Mouse (Mus musculus): ENCODE results near the gene Strbp. TPM values are rescaled to one million over a fixed set of nuclear protein-coding genes. Genes with fewer than 3 reads are reported as not detected.

The Strbp gene
- total RNA-seq, 1 experiment, result 37.3 TPM

- in situ Hi-C loops (cut with MboI; ENCODE audit: low sequenced_read_pairs in 2 of 2, unreplicated experiment in 2 of 2), result no loop called here
These were observed 125.5 kb downstream of the Strbp start for GRCm38 (mm10) chr2:37578185-37578584.

DNA sequence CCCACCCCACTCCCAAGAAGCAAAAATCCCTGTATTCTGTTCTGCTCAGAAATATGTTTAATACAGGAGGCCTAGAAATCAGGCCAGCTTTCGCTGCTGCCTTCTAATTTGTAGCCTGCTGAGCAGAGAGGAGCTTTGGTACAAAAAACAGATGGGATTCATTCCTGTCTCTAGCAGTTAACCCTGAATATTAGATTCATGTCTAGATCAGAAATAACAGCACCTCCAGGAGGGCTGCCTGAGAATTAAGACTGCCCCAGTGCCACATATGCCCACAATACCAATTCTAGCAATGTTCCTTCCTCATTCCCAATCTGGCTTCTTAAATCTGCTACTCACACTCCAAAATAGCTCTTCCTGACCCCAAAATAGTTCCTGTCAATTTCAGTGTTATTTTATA, 127.0 kb downstream of the Strbp start:
- Histone ChIP-seq H3K4me3 (ENCODE audit: insufficient read depth in 1 of 2, low read depth in 1 of 2, low read length in 2 of 2, poor library complexity in 1 of 2, severe bottlenecking in 1 of 2) (no peak overlapping the region), H3K4me1 (ENCODE audit: control insufficient read depth in 2 of 2, insufficient read depth in 2 of 2, low read length in 2 of 2, poor library complexity in 1 of 2) (no peaks in the 10 kb centered on the region), H3K9ac (ENCODE audit: insufficient read depth, low read depth, low read length, poor library complexity, severe bottlenecking) (no peak overlapping the region), H3K36me3 (ENCODE audit: control insufficient read depth, insufficient read depth, low read length, poor library complexity, severe bottlenecking) (no peaks in the 10 kb centered on the region), H3K27ac (ENCODE audit: insufficient read depth, low read depth, low read length, poor library complexity, severe bottlenecking) (no peak overlapping the region), H3K9me3 (ENCODE audit: control insufficient read depth, insufficient read depth, low read depth, low read length) (no peaks in the 10 kb centered on the region)
- no peak for TF ChIP-seq MAFK (IDR thresholded peaks at IDR 0.05; ENCODE audit: insufficient read depth, low read depth, low read length)
- TF ChIP-seq CHD2 (IDR thresholded peaks at IDR 0.05; ENCODE audit: low read depth, low read length), result no peak
- TF ChIP-seq ZC3H11A (IDR thresholded peaks at IDR 0.05; ENCODE audit: borderline replicate concordance, low read depth, low read length), result no peak
- no peak for TF ChIP-seq ZNF384 (IDR thresholded peaks at IDR 0.05; ENCODE audit: low read depth, low read length)
- TF ChIP-seq HCFC1 (IDR thresholded peaks at IDR 0.05; ENCODE audit: borderline replicate concordance, insufficient read depth, low read length), result no peak
- in situ Hi-C loops (cut with MboI; ENCODE audit: low sequenced_read_pairs in 2 of 2, unreplicated experiment in 2 of 2), result no loop called here
- DNase-seq (ENCODE audit: low read depth, low spot score), result no peak

More at GRCm38 (mm10) chr2:37578185-37578584, 125.5 kb downstream of the Strbp start:
- Histone ChIP-seq H3K4me3 (ENCODE audit: insufficient read depth in 1 of 2, low read depth in 1 of 2, low read length in 2 of 2, poor library complexity in 1 of 2, severe bottlenecking in 1 of 2) (no peak overlapping the region), H3K36me3 (ENCODE audit: control insufficient read depth, insufficient read depth, low read length, poor library complexity, severe bottlenecking) (no peaks in the 10 kb centered on the region), H3K9ac (ENCODE audit: insufficient read depth, low read depth, low read length, poor library complexity, severe bottlenecking) (no peak overlapping the region), H3K27ac (ENCODE audit: insufficient read depth, low read depth, low read length, poor library complexity, severe bottlenecking) (no peak overlapping the region), H3K9me3 (ENCODE audit: control insufficient read depth, insufficient read depth, low read depth, low read length) (no peaks in the 10 kb centered on the region), H3K4me1 (ENCODE audit: control insufficient read depth in 2 of 2, insufficient read depth in 2 of 2, low read length in 2 of 2, poor library complexity in 1 of 2) (no peaks in the 10 kb centered on the region)
- TF ChIP-seq MAFK (IDR thresholded peaks at IDR 0.05; ENCODE audit: insufficient read depth, low read depth, low read length) (0 out of 2 replicates have a peak, but pooled peaks have one; percentile 22), ZNF384 (IDR thresholded peaks at IDR 0.05; ENCODE audit: low read depth, low read length) (no peak)
- DNase-seq (ENCODE audit: low read depth, low spot score), result no peak

GRCm38 (mm10) chr2:37572141-37572540, 131.5 kb downstream of the Strbp start:
- Histone ChIP-seq H3K4me3 (ENCODE audit: insufficient read depth in 1 of 2, low read depth in 1 of 2, low read length in 2 of 2, poor library complexity in 1 of 2, severe bottlenecking in 1 of 2) (no peak overlapping the region), H3K9ac (ENCODE audit: insufficient read depth, low read depth, low read length, poor library complexity, severe bottlenecking) (no peak overlapping the region), H3K9me3 (ENCODE audit: control insufficient read depth, insufficient read depth, low read depth, low read length) (no peaks in the 10 kb centered on the region), H3K27ac (ENCODE audit: insufficient read depth, low read depth, low read length, poor library complexity, severe bottlenecking) (no peak overlapping the region), H3K4me1 (ENCODE audit: control insufficient read depth in 2 of 2, insufficient read depth in 2 of 2, low read length in 2 of 2, poor library complexity in 1 of 2) (no peaks in the 10 kb centered on the region), H3K36me3 (ENCODE audit: control insufficient read depth, insufficient read depth, low read length, poor library complexity, severe bottlenecking) (peaks cover 2% of the 10 kb centered on the region)
- in situ Hi-C loops (cut with MboI; ENCODE audit: low sequenced_read_pairs in 2 of 2, unreplicated experiment in 2 of 2), result no loop called here
- TF ChIP-seq ZNF384 (IDR thresholded peaks at IDR 0.05; ENCODE audit: low read depth, low read length), result no peak
- no peak for TF ChIP-seq ZC3H11A (IDR thresholded peaks at IDR 0.05; ENCODE audit: borderline replicate concordance, low read depth, low read length)
- TF ChIP-seq HCFC1 (IDR thresholded peaks at IDR 0.05; ENCODE audit: borderline replicate concordance, insufficient read depth, low read length), result no peak
- no peak for TF ChIP-seq CHD2 (IDR thresholded peaks at IDR 0.05; ENCODE audit: low read depth, low read length)
- TF ChIP-seq MAFK (IDR thresholded peaks at IDR 0.05; ENCODE audit: insufficient read depth, low read depth, low read length), result no peak
- DNase-seq (ENCODE audit: low read depth, low spot score), result no peak

DNA sequence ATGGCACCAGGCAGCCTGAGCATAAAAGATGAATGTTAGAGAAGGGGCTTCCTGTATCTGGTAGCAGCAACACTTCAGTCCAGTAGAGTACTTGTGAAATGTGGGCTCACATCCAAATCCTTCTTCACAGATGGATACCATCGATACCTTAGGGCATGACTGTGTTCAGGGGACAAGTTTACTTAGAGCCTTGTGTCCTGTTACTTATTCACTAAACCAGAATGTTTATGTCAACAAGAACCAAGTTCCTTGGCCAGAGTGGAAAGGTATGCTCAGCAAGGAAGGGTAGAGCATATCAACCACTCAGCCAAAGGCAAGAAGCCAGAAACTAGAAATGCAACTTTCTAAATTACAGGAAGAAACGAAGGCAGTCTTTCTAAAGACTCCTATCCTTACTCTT, 133.0 kb downstream of the Strbp start:
- TF ChIP-seq CHD2 (IDR thresholded peaks at IDR 0.05; ENCODE audit: low read depth, low read length), result no peak
- no peak for TF ChIP-seq HCFC1 (IDR thresholded peaks at IDR 0.05; ENCODE audit: borderline replicate concordance, insufficient read depth, low read length)
- TF ChIP-seq MAFK (IDR thresholded peaks at IDR 0.05; ENCODE audit: insufficient read depth, low read depth, low read length), result no peak
- no peak for TF ChIP-seq ZC3H11A (IDR thresholded peaks at IDR 0.05; ENCODE audit: borderline replicate concordance, low read depth, low read length)
- TF ChIP-seq ZNF384 (IDR thresholded peaks at IDR 0.05; ENCODE audit: low read depth, low read length), result no peak
- peaks cover 6% of the 10 kb centered on the region for H3K36me3 ChIP-seq (ENCODE audit: control insufficient read depth, insufficient read depth, low read length, poor library complexity, severe bottlenecking)
- H3K9ac ChIP-seq (ENCODE audit: insufficient read depth, low read depth, low read length, poor library complexity, severe bottlenecking), result no peak overlapping the region
- no peak for DNase-seq (ENCODE audit: low read depth, low spot score)
- H3K27ac ChIP-seq (ENCODE audit: insufficient read depth, low read depth, low read length, poor library complexity, severe bottlenecking), result no peak overlapping the region
- in situ Hi-C loops (cut with MboI; ENCODE audit: low sequenced_read_pairs in 2 of 2, unreplicated experiment in 2 of 2), result no loop called here
- H3K9me3 ChIP-seq (ENCODE audit: control insufficient read depth, insufficient read depth, low read depth, low read length), result no peaks in the 10 kb centered on the region
- H3K4me3 ChIP-seq (ENCODE audit: insufficient read depth in 1 of 2, low read depth in 1 of 2, low read length in 2 of 2, poor library complexity in 1 of 2, severe bottlenecking in 1 of 2), result no peak overlapping the region
- H3K4me1 ChIP-seq (ENCODE audit: control insufficient read depth in 2 of 2, insufficient read depth in 2 of 2, low read length in 2 of 2, poor library complexity in 1 of 2), result no peaks in the 10 kb centered on the region

GRCm38 (mm10) chr2:37569888-37570287, 133.8 kb downstream of the Strbp start:
- in situ Hi-C loops (cut with MboI; ENCODE audit: low sequenced_read_pairs in 2 of 2, unreplicated experiment in 2 of 2), result no loop called here
- no peak for DNase-seq (ENCODE audit: low read depth, low spot score)
- Histone ChIP-seq H3K4me1 (ENCODE audit: control insufficient read depth in 2 of 2, insufficient read depth in 2 of 2, low read length in 2 of 2, poor library complexity in 1 of 2) (no peaks in the 10 kb centered on the region), H3K36me3 (ENCODE audit: control insufficient read depth, insufficient read depth, low read length, poor library complexity, severe bottlenecking) (peaks cover 8% of the 10 kb centered on the region), H3K9ac (ENCODE audit: insufficient read depth, low read depth, low read length, poor library complexity, severe bottlenecking) (no peak overlapping the region), H3K4me3 (ENCODE audit: insufficient read depth in 1 of 2, low read depth in 1 of 2, low read length in 2 of 2, poor library complexity in 1 of 2, severe bottlenecking in 1 of 2) (no peak overlapping the region), H3K27ac (ENCODE audit: insufficient read depth, low read depth, low read length, poor library complexity, severe bottlenecking) (no peak overlapping the region), H3K9me3 (ENCODE audit: control insufficient read depth, insufficient read depth, low read depth, low read length) (no peaks in the 10 kb centered on the region)
- TF ChIP-seq ZNF384 (IDR thresholded peaks at IDR 0.05; ENCODE audit: low read depth, low read length), result no peak
- no peak for TF ChIP-seq CHD2 (IDR thresholded peaks at IDR 0.05; ENCODE audit: low read depth, low read length)
- TF ChIP-seq MAFK (IDR thresholded peaks at IDR 0.05; ENCODE audit: insufficient read depth, low read depth, low read length), result no peak
- TF ChIP-seq ZC3H11A (IDR thresholded peaks at IDR 0.05; ENCODE audit: borderline replicate concordance, low read depth, low read length), result no peak
- no peak for TF ChIP-seq HCFC1 (IDR thresholded peaks at IDR 0.05; ENCODE audit: borderline replicate concordance, insufficient read depth, low read length)

Measured in ES-E14 (cell line).